Mouse (Mus musculus) liver, adult (tissue): ENCODE data around the gene Ercc2.
A peak's percentile ranks its signal among the peaks of the same experiment; 100 is the strongest.

Experiments
- GATA4 ChIP-seq: IDR thresholded peaks from 2 replicates; pipeline ENCODE4 v1.6.1; 2014; ENCODE audit warnings: mild to moderate bottlenecking, low read length; ENCODE audit not compliant: insufficient replicate concordance

Ercc2 gene

DNA sequence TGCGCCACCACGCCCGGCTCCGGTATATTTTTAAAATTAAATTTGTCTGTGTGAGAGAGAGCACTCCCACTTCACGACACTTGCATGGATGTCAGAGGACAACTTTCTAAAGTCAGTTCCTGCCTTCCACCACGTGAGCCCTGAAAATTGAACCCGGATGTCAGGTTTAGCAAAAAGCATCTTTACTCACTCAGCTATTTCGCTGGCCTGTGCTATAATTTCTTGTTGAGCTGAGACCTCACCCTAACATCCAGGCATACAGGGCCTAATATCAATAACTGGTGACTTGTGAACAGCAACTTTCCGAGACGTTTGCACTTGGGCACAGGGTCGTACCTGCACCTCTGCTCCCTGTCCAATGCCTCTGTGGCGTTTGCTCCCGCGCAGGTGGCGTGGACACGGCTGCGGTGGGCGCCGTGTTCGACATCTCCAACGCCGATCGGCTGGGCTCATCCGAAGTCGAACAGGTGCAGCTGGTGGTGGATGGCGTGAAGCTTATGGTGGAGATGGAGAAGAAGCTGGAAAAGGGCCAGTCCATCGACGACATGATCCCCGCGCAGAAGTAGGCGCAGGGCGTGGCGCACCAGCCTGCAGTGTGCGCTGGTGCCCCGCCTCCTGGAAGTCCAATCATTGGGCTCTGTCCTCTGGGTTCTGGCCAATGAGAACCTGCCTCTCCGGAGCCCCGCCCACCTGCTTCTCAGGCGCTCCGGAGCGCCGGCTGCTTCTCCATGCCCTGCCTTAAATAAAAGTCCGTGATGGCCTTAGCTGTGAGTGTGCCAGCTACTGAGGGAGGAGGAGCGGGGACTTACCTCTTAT lies 39.2 kb downstream of the Ercc2 start:
- no peak for TF ChIP-seq GATA4

DNA sequence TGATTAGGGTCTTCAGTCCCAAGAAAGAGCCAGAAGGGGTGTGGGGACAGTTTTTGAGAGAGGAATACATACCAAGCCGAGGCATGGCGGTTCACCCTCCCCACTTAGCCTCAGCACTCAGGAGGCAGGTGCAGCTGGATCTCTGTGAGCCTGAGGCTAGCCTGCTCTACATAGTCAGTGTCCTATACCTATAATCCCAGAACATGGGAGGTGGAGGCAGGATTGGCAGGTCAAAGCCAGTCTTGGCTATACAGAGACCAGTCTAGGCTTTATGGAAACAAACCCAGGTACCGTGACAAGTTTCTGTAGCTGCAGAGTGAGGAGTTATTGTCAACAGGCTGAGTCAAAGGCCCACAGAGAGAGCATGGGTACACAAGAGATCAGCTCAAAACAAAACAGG lies 41.3 kb downstream of the Ercc2 start:
- TF ChIP-seq GATA4: no peak

DNA sequence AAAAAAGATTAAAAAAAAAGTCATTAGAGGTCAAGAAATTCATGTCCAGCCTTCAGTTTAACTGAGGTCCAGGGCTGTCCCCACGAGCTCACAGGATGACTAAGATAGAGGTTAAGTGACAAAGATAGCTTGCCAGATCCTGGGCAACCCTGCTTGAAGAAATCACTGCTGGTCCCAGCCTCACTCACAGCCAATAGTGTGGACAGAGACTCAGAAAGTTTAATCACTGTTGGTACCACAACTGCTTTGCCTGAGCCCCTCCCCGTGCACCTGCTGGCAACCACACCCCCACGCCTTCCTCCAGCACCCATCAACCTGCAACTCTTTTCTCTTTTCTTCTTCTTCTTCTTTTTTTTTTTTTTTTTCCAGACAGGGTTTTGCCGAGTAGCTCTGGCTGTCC lies 42.2 kb downstream of the Ercc2 start:
- no peak for TF ChIP-seq GATA4

DNA sequence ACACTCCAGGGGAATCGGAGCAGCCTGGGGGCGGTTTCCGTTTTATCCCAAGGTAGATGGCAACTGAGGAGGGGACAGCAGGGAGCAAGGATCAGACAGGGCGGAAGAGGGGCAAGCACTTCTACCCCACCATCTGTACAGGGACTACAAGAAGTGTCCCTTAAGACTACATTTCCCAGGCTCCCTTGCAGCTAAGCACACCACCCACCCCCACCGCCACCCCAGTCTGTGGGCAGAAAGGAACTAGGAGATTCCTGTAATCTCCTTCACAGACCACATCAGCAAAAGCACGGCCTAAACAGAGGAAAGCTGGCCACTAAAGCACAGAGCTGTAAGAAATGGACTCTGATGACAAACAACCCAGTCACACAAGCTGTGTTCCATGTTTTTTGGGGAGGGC lies 44.5 kb downstream of the Ercc2 start:
- no peak for TF ChIP-seq GATA4

DNA sequence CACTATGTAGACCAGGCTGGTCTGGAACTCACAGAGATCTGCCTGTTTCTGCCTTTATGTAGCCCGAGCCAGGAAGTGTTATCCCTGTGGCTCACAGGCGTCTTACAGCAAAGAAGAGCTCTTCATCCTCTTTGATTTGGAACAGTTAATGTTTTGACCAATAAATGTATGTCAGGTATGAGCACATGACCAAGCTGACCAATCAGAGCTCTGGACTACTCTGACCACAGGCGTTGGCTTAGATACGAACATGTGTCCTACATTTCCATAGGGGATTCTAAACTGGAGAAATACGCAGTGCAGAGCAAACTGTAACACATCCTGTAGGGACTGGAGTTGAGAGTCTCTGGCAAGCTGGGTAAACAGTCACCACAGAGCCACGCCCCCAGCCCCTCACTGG lies 45.1 kb downstream of the Ercc2 start:
- TF ChIP-seq GATA4: no peak

DNA sequence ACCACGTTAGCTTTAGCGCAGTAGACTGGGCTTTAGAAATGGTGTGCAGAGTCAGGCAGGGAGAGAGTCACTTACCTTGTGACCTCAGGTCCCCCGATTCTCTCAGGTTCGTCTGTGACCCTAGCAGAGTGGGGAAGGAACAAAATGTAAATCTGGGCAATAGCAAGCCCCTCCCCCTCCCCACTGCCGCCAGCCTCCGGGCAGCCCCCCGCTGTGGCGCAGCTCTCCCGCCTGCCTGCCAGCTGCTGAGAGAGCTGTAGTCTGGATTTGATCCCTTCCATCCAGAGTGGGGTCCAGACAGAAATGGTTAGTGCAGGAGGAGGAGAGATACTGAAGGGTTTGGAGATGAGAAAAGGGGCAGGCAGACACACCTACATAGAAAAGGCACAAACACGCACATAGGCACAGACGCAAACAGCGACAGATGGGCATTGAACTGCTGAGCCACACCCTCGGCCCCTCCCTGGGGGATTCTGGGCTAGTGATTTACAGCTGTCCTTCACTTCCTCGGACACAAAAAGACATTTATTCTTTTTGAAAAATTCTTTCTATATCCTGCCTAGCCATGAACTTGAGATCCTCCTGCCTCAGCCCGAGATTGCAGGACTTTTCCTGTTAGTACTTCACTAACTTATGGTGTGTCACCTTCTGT lies 46.3 kb downstream of the Ercc2 start:
- TF ChIP-seq GATA4: no peak

DNA sequence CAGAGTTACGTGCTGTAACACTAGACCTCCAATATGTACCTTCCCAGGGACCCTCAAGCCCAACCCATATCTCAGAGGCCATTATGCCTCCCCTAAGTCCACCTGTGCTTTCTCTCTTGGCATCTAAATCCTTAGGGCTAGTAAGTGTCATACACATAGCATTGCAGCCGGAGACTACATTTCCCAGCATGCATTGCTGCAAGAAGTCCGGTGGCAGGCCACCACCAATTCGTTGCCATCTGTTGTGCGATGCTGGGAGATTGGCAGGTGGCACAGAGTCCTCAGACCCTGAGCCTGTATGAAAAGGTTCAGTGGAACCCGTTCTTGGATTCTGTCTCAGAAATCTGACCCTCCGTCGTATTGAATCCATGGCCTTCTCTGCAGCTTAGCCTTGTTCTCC lies 47.9 kb downstream of the Ercc2 start:
- no peak for TF ChIP-seq GATA4

DNA sequence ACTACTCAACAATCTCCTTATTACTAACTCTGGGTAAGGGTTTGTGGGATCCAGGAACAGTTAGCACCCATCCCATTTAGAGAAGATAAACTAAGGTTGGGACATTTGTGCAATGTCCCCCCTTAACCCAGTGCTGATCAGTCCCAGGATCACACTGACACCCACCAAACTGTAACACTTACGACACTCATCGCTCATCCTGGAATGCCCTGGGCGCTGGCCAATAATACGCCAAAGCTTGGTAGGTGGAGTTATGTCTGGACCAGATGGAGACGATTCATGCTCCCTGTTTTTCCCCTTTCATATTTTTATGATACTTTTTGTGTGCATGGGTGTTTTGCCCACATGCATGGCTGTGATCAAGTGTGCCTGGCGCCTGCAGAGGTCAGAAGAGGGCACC lies 48.6 kb downstream of the Ercc2 start:
- no peak for TF ChIP-seq GATA4

DNA sequence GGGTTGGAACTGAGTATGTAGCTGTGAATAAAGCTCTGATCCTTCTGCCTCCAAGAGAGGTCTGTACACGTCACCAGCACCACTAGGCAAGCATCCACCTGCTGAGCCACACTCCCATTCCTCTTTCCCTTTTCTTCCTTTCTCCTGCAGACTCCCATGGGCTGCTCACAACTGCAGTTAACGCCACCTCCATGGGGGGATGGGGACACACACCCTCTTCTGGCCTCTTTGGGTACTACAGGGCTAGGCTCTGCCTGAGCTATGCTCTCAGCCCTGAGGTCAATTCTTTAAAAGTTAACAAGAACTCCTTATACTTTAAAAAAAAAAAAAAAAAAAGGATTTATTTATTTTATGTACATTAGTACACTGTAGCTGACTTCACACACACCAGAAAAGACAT lies 50.7 kb downstream of the Ercc2 start:
- no peak for TF ChIP-seq GATA4

DNA sequence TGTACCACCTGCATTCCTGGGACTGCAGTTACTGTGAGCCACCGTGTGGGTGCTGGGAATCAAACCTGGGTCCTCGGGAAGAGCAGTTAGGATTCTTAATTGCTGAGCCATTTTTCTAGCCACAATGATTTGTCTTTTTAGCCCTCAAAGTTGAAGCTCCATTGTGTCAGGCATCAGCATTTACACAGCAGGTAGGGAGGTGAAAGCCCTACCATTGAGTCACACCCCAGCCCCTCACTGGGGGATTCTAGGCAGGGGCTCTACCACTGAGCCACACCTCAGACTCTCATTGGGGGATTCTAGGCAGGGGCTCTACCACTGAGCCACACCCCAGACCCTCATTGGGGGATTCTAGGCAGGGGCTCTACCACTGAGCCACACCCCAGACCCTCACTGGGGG lies 54.5 kb downstream of the Ercc2 start:
- no peak for TF ChIP-seq GATA4

DNA sequence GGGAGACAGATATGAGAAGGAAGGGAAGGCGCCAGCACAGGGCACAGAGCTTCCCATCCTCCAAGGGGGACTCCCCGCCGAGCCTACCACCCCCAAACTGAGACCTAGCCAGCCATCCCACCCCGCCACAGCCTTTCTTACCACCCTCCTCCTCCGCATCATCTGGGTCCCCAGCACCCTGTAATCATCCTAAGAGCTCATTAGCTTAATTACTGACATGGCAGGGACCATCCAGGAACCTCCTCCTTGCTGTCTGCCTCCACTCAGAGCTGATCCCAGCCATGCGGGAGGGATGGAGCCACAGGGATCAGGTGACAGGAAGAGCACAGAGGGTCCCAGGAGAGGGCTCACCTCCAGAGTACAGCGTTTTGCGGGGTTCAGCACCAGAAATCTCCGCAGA lies 55.2 kb downstream of the Ercc2 start:
- no peak for TF ChIP-seq GATA4

DNA sequence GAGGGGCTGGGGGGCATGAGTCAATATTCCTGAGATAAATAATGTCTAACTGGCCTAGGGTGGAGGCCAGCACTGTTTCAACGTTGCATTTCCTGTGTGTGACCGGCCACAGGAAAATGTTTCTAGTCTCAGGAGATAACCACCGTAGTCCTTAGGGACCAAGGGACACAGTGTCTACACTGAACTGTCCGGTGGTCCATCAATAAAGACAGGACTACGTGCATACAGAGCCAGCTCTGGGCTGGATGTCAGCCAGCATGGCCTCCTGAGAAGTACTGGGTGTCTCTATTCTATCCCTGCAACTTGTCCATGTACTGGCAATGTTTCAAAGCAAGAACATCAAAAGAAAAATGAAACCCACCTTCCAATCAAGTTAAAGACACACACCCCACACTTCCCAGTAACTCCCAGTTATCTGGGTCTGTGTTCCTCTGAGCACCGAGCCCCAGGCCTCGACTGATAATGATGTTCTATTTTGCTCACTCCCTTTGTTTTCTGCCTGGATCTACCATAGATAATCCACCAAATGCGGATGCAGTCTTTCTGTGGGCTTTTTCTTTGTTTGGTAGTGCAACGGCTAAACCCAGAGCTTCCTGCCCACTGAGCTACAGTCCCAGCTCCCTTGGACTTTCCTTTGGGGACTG lies 59.8 kb downstream of the Ercc2 start:
- TF ChIP-seq GATA4: peak; percentile 95

DNA sequence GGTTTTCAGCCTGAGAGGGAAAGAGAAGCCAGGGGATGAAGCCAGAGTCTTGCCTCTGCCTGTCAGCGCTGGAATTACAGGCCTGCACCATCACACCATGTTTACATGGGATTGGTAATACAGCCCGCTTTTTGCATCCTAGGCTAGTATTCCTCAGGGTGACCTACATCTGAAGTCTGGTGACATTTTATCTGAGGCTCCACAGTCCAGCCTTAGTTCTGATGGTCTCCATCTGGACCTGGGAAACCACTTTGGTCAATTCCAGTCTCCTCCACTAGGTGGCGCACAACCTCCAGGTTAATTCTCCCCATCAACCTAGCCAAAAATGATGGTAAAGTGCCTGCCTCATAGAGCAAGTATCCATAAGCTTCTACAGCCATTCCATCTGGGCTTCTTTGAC lies 61.5 kb downstream of the Ercc2 start:
- TF ChIP-seq GATA4: no peak

DNA sequence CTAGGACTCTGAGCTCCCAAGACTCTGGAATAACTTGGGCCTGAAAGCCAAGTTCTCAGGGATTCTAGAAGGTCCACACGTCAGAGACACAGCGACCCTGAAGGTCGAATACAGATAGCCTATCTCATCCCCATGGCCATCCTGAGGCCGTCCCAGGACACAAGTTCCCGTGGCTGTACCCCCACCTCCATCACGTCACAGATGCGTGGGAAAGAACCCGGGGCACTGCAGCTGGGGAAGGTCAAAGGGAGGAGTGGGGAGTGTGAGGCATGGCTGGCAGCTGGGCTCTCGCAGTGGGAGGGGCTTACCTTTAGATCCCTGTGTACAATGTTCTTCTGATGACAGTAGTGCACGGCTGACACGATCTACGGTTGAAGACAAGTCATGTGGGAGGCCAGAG lies 63.0 kb downstream of the Ercc2 start:
- no peak for TF ChIP-seq GATA4
